Mouse (Mus musculus) gastrocnemius, postnatal 36 days (tissue): ENCODE measurements around the gene Scn9a. TPM values are rescaled to one million over a fixed set of nuclear protein-coding genes. Genes with fewer than 3 reads are reported as not detected.

ENCODE experiments used
- DNase-seq, 2 experiments: peaks; one replicate each; pipeline ENCODE4 v3.0.0; 2022
- intact Hi-C: fragments of 180-260 bp; cut with DNase I; formaldehyde crosslinking; loops from one replicate; pipeline ENCODE4 v1.15.1; 2025
- long read RNA-seq, 2 experiments: library from polyadenylated mRNA; stranded (forward); transcript quantifications; one replicate each; pipeline ENCODE4 v2.0.0; 2021
- total RNA-seq, 2 experiments: library from RNA; stranded (reverse); gene quantifications; 2 replicates each; pipeline ENCODE4 v1.2.3; 2021

The Scn9a gene
- not detected for total RNA-seq
- long read RNA-seq, experiment 1, result 0 reads
- long read RNA-seq, experiment 2, result 0 reads

GRCm38 (mm10) chr2:66634580-66635359 lies at the start of gene Scn9a:
Gene Scn9a (minus strand): TSS chr2:66634962.
- intact Hi-C loops, result no loop called here
- no peak for DNase-seq

DNA sequence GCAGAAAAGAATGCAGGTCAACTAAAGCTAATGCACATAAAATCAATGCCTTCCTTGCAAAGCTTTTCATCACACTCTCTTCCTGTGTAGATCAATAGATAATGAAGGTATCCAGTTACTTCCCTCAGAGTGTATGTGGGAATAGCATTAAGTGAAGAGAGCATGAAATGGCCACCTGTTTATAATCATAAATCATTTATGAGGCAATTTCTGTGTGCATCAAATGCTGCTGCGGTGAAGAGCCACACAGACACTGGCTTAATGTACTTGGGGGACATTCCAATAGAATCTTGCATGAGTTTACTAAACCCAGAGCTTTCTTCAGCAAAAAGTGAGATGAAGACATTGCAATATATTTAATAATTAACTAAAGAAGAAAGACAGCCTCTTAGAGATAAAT lies 27.2 kb upstream of the Scn9a start:
- intact Hi-C loops, result no loop called here
- DNase-seq, result no peak

DNA sequence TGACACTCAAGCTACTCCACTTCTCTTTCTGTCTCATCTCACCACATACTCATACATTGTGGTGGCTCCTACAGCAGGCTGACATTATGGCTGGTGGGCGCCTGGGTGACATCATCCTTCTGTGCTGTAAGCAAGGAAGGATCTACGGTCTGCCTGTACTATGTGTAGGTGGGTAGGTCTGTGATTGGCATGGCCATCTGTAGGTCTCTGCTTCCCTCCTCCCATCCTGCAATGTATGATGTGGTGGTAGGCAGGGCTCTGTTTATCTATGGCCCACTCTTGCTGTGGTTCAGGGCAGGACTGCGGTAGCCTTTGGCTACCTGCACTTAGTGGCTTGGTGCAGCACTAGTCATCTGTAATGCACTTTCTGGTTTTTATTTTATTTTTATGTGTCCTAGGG lies 21.7 kb upstream of the Scn9a start:
- no peak for DNase-seq
- intact Hi-C loops, result no loop called here

DNA sequence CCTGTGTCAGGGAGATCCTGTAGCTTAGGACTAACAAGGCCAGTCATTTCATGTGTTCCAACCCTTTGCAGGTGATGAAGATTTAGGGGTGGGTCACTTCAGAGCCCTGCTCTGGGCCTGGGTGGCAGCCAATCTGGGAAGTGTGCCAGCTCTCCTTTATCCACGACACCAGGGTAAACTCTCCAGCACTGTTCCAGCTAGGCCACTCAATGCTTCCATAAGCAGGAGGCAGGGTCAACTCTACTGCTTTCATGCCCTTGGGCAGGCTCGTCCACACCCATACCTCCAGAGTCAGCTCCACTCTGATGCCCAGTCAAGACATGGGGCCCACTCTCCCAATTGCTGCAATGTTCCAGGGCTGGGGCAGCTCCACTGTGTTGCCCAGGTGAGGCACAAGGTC lies 20.7 kb upstream of the Scn9a start:
- intact Hi-C loops, result no loop called here
- DNase-seq, result no peak

DNA sequence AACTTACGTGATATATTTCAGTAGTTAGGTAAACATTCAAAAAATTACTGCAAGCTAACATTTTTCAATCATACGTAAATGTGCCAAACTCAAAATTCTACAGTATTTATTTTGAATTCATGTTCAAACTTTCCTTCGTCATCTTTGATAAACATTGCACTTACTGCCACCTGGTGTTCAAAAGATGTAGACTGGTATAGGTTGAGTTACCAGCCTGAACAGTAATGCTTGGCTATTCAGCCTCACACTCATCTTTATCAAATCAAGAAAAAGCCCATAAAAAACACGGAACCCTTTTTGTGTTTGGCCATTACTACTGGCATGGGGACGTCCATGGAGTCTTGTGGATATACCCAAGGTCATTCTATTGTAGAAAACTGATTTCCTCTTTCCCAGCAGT lies 9.6 kb upstream of the Scn9a start:
- intact Hi-C loops, result loop anchor here (10.0 kb wide), 1 partner anchor 170 kb away; no protein-coding TSS in a partner anchor
- DNase-seq, result no peak

DNA sequence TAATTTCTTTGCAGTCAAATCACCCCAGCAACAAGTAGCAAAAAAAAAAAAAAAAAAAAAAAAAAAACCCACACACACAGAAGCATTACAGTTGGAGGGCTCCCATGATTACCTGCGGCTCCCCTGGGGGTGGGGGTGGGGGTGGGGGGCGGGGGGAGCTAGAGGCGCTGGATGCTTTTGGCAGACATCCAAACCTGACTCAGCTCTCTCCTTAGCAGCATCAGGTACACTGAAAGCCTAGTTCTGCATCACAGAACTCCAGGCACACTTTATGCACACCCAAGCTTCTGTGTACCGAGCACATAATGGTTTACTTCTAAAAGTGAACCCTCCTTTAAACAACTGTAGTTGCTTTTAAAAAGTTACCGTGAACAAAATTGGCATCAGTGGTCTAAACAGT lies 2.0 kb downstream of the Scn9a start:
- intact Hi-C loops, result no loop called here

DNA sequence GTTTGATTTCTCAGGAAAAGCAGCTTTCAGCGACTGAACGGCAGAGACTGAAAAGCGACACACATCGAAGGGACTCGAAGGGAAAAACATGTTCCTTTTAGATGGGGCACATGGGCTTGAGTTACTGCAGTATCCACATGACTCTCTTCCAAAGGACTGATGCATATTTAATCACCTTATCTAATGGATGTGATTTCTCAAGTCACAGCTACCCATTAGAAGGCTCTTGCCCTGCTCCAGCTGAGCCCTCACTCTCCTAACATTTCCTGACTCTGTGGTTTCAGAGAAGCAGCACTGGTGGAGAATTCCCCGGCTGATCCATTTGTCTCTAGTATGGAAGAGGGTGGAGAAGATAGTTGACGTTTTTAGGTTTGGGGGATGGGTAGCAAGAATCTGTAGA lies 23.7 kb downstream of the Scn9a start:
- intact Hi-C loops, result no loop called here
- no peak for DNase-seq

More for the DNA sequence above, 2.0 kb downstream of the Scn9a start:
- no peak for DNase-seq

DNA sequence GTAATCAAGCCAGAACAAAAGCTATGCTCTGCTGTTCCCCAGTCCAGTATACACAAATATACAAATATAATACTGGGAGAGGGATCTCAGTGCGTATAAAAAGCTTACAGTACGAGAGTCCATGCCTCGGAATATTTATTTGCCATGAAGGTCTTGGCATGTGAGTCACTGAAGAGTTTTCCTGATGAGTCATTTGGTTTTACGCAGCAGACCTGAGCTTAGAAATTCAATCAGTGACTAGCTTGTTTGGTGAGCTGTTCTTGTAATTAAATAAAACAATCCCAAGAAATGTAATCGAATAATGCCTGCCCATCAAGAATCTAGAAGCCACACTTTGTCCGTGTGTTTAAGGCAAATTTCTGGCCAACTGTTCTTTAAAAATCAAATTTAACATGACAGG lies 37.4 kb downstream of the Scn9a start:
- no peak for DNase-seq
- intact Hi-C loops, result no loop called here

GRCm38 (mm10) chr2:66596145-66596544 lies 38.6 kb downstream of the Scn9a start:
- DNase-seq, result no peak
- intact Hi-C loops, result no loop called here

- intact Hi-C loops, result no loop called here
- DNase-seq, result no peak
Measured at GRCm38 (mm10) chr2:66590151-66590550, 44.6 kb downstream of the Scn9a start.

- intact Hi-C loops, result no loop called here
- DNase-seq, result no peak
Measured at GRCm38 (mm10) chr2:66580026-66580808, 54.5 kb downstream of the Scn9a start.

GRCm38 (mm10) chr2:66548254-66548653 lies 86.5 kb downstream of the Scn9a start:
- no peak for DNase-seq
- intact Hi-C loops, result no loop called here

- intact Hi-C loops, result no loop called here
- no peak for DNase-seq
Measured at GRCm38 (mm10) chr2:66519966-66520365, 114.8 kb downstream of the Scn9a start.

GRCm38 (mm10) chr2:66511424-66511823 lies 123.3 kb downstream of the Scn9a start:
- no peak for DNase-seq

GRCm38 (mm10) chr2:66508032-66508431 lies 126.7 kb downstream of the Scn9a start:
- intact Hi-C loops, result no loop called here
- DNase-seq, result no peak

More at GRCm38 (mm10) chr2:66511424-66511823, 123.3 kb downstream of the Scn9a start:
- intact Hi-C loops, result no loop called here

DNA sequence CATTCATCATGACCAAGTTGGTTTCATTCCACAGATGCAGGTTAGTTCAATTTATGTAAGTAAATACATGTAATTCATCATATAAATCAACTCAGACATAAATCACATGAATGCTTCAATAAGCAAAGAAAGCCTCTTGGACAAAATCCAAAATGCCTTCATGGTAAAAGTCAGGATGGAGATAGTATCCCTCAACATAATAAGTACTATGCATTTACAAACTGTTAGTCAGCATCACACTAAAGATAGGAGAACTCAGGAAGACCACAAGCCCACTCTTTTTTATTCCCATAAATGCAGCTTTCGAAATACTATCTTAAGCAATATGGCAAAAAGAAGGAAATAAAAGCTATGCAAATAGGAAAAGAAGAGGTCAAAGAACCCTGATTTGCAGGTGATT lies 127.1 kb downstream of the Scn9a start:
- no peak for DNase-seq
- intact Hi-C loops, result no loop called here

DNA sequence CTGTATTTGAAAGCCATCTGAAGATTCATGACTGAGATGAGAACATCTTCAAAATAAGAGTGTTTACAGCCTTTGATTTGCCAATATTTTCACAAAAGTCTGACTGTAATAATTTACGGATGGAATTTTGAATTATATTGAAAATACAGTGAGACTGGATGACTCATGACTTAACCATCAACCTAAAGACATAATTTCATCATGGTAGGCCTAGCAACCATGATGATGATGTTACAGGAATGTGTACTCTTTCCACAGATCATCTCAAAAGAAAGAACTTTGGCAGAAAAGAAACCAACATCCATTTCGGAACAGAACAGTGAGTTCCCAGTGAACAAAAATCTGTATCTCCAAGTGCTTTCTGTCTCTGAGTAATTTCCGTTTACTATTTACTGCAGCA lies 132.6 kb downstream of the Scn9a start:
- intact Hi-C loops, result no loop called here
- DNase-seq, result no peak

- no peak for DNase-seq
- intact Hi-C loops, result no loop called here
Measured at GRCm38 (mm10) chr2:66494556-66494955, 140.2 kb downstream of the Scn9a start.

DNA sequence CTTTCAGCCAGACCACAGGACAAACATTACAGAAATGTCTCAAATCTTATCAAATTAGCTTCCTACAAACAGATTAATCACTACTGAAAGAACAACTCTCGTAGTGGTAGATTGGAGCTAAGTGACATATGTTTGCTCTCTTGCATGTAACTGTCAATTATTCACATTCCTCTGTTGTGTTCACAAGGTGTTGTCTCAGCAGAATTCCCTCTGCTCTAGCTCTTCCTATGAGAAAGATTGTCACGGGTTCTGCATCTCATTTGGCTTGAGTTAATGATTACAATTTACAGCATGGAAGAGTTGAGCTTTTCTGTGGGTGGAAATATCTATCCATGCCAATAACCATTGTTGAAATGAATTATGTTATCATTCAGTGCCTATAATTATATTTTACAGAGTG lies 156.4 kb downstream of the Scn9a start:
- DNase-seq, result no peak
- intact Hi-C loops, result loop anchor here (10.0 kb wide), 1 partner anchor 166 kb away; no protein-coding TSS in a partner anchor

DNA sequence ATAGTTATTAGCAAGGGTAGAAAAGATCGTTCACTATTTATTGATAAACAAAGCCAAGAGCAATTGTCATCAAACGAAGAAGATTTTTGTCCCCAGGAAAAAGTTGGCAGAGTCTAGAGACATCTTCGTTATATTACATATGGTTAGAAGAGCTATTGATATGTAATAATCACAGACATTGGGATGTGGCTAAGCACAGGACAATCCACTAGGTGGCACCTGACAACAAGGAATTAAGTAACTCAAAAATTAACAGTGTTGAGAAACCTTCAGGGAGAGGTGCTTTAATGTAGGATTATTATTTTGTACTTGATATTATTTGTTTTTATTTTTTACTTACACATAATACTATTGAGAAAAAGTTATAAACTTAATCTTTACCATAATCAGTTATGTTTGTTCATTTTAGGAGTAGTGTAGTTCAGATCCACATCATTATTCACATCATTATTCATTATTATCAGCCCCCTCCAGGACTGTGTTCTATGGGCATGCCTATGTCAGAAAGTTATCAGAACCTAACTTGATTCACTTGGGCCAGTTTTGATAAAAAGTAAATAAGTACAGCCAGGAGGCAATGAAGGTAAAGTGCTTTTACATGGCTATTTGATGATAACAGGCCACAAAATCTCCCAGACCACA lies 161.5 kb downstream of the Scn9a start:
- intact Hi-C loops, result loop anchor here (10.0 kb wide), 1 partner anchor 171 kb away; no protein-coding TSS in a partner anchor

DNA sequence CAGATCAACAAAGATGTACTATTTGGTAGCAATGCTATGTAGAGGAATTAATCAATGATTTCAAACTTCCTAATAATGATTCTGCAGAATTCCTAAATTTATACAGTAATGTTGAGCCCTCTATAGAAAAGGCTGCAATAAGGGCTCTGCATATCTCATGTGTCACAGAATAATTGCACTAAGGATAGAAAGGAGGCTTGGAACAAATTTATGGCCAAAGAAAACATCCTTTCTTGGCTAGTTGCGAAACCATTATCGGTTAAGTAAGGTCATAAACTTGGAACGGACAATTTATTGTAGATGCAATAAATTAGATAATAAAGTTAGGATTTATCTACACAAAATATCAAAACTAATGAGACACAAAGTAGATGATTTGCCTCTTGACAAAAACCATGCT lies 169.3 kb downstream of the Scn9a start:
- intact Hi-C loops, result no loop called here
- no peak for DNase-seq

More for the DNA sequence above, 161.5 kb downstream of the Scn9a start:
- DNase-seq, result no peak
